Mouse (Mus musculus) bone marrow macrophage, adult 2 months (primary cell): Measurements from ENCODE around the gene Gm20481. TPM values are rescaled to one million over a fixed set of nuclear protein-coding genes. Genes with fewer than 3 reads are reported as not detected.
"Not testable (repeated sequence)": the region's sequence is repeated elsewhere in the genome, so short reads cannot be mapped to it uniquely, and the experiment has no call there.

ENCODE experiments used
- H3K27ac ChIP-seq: 2 replicates; pipeline ENCODE4 v1.5.1; 2012; ENCODE audit warnings: low read depth, low read length; ENCODE audit not compliant: insufficient read depth
- H3K4me1 ChIP-seq: 2 replicates; pipeline ENCODE4 v1.6.1; 2012; ENCODE audit warnings: low read length; ENCODE audit not compliant: control insufficient read depth, insufficient read depth
- H3K4me3 ChIP-seq: 2 replicates; pipeline ENCODE4 v1.5.1; 2012; ENCODE audit warnings: mild to moderate bottlenecking, low read length, moderate library complexity; ENCODE audit not compliant: insufficient read depth
- CTCF ChIP-seq: IDR thresholded peaks from 2 replicates; pipeline ENCODE4 v1.5.1; 2012; ENCODE audit warnings: low read depth, mild to moderate bottlenecking, low read length, moderate library complexity
- POLR2A ChIP-seq: IDR thresholded peaks from 2 replicates; pipeline ENCODE4 v1.6.1; 2012; ENCODE audit warnings: mild to moderate bottlenecking, low read depth, low read length, borderline replicate concordance
- polyA plus RNA-seq: library from polyadenylated mRNA; stranded (reverse); fragments of >200 nt; gene quantifications from 2 replicates; pipeline ENCODE4 v1.2.4, GENCODE M21; 2012; ENCODE audit not compliant: missing spikeins, insufficient read depth, insufficient read length

Gene Gm20481
- polyA plus RNA-seq, 1 experiment = not detected

DNA sequence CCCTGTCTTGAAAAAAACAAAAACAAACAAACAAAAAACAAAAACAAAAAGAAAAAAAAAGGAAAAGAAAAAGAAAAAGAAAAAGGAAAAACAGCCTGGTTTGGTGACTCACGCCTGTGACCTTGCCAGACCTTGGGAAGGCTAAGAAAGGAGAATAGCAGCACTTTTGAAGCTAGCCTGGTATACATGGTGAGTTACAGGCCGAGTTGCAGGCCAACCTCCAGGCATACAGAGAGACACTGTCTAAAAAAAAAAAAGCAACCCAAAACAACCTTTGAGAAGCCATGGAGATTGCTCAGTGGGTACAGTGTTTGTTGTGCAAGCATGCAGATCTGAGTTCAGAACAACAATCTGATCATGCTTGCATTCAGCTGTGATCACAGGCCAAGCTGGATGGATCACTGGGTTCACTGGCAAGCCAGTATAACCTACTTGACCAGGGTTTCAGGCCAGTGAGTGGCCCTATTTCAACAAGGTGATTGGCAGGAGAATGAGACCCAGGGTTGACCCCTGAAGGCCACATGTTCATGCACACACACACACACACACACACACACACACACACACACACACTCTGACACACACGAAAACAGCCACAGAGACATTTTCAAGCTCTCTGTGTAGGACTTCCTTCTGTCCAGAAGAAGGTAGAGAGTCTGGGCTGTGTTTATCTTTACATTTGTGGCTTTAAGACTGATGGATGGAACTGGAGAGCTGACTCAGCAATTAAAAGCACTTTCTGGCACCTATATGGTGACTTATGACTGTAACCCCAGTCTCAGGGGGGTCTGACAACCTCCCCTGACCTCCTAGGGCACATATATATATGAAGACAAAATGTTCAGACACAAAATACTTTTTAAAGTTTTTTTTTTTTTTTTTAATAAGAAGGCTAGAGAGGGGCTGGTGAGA is 6.1 kb downstream of the Gm20481 start:
- Histone ChIP-seq H3K4me1 (peaks cover 18% of the 10 kb centered on the region), H3K4me3 (no peak overlapping the region), H3K27ac (no peak overlapping the region)
- TF ChIP-seq CTCF (no peak), POLR2A (no peak)

DNA sequence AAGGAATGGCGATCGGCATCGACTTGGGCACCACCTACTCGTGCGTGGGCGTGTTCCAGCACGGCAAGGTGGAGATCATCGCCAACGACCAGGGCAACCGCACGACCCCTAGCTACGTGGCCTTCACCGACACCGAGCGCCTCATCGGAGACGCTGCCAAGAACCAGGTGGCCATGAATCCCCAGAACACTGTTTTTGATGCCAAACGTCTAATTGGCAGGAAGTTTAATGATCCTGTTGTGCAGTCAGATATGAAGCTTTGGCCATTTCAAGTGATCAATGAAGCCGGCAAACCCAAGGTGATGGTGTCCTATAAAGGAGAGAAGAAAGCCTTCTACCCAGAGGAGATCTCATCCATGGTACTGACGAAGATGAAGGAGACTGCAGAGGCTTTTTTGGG is 7.3 kb downstream of the Gm20481 start:
- Histone ChIP-seq H3K4me1 (peaks cover 18% of the 10 kb centered on the region), H3K4me3 (no peak overlapping the region), H3K27ac (no peak overlapping the region)
- TF ChIP-seq POLR2A (no peak), CTCF (no peak)

DNA sequence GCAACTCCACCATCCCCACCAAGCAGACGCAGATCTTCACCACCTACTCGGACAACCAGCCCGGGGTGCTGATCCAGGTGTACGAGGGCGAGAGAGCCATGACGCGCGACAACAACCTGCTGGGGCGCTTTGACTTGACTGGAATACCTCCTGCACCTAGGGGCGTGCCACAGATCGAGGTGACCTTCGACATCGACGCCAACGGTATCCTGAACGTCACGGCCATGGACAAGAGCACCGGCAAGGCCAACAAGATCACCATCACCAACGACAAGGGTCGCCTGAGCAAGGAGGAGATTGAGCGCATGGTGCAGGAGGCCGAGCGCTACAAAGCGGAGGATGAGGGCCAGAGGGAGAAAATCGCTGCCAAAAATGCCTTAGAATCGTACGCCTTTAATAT is 8.5 kb downstream of the Gm20481 start:
- H3K4me3 ChIP-seq = no peak overlapping the region
- TF ChIP-seq POLR2A = no peak
- no peak for TF ChIP-seq CTCF
- H3K4me1 ChIP-seq = peaks cover 11% of the 10 kb centered on the region
- no peak overlapping the region for H3K27ac ChIP-seq

DNA sequence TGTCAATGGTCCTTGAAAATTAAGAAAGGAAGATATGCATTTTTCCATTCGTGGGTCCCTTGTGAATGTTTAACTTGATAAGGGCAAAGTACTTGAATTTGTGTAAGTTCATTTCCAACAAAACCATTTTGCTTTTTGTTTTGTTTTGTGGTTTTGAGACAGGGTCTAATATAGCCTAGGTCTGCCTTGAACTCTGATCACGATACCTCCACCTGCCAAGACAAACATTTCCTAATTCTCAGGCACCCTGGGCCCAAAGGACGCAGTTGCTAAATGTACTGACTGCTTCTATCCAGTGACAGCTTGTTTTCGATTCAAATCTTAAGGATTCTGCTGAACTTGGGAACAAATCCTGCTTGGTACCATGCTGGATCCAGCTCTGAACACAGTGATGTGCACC is 9.9 kb downstream of the Gm20481 start:
- H3K27ac ChIP-seq = no peak overlapping the region
- peaks cover 10% of the 10 kb centered on the region for H3K4me1 ChIP-seq
- TF ChIP-seq POLR2A (no peak), CTCF (no peak)
- no peak overlapping the region for H3K4me3 ChIP-seq

DNA sequence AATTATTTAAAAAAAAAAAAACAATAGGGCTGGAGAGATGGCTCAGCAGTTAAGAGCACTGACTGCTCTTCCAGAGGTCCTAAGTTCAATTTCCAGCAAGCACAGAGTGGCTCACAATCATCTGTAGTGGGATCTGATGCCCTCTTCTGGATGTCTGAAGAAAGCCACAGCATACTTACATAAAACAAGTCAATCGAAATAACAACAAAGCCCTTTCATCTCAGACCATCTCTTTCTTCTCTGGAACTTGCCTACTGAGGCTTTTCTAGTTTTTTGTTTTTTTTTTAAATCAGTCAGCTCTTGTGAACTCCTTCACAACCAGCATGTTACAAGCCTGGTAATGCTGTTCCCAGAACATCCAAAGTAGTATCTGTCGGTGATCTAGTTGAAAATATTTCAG is 10.9 kb downstream of the Gm20481 start:
- H3K27ac ChIP-seq = peak overlapping the region; percentile 19; the same call in 1 of the 2 replicates
- peak overlapping the region; percentile 51 for H3K4me3 ChIP-seq
- no peak for TF ChIP-seq CTCF
- TF ChIP-seq POLR2A = no peak
- peaks cover 17% of the 10 kb centered on the region for H3K4me1 ChIP-seq

DNA sequence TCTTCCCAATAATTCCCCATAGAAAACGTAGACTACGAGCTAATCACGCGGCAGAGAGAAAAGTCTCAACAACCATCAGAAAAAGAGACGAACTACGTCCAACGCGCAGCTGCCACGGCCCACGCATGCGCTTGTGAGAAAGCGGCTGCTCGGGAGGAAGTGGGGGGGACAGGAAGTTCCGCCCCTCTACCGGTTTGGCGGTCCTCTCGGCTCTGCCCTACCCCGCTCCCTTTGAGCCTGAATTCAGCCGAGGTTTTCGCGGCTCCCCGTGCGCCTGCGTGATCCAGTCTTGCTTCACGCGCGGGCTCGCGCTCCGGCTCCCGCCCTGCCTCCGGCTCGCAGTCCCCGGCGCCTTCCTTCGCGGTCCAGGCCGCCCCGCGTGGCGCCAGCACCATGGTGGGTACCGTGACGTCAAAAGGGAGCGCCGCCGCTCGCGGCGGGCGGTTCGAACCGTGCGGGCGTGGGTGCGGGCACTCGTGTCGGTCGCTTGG is 12.0 kb downstream of the Gm20481 start, which contains the start of gene Lsm2:
Gene Lsm2, plus strand, starts transcription at position 173 of the 491 bp plus-strand sequence.
- TF ChIP-seq POLR2A (no peak; the same call in 1 of the 2 replicates), CTCF (no peak)
- Histone ChIP-seq H3K4me3 (peak within 1 kb of the TSS; percentile 79), H3K27ac (peak within 1 kb of the TSS; percentile 90), H3K4me1 (peaks cover 15% of the 10 kb centered on the region)

DNA sequence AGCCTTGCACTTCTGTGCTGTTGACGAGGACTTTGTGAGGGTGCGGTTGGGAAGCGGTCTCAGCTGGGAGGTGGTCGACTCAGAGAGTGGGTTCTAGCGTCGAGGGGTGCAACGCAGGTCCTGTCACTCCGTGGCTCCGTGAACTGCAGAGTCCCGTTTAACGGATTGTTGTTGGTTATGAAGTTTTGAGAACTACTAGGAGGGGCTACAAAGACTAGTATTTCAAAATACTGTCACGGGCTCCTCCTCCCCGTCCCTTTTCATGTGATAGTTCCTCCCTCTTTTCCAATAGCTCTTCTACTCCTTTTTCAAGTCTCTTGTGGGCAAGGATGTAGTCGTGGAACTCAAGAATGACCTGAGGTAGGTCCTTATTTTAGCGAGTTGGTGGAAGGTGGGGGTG is 12.6 kb downstream of the Gm20481 start:
- TF ChIP-seq CTCF (no peak), POLR2A (no peak)
- Histone ChIP-seq H3K27ac (peak overlapping the region; percentile 90), H3K4me3 (peak overlapping the region; percentile 79), H3K4me1 (peaks cover 15% of the 10 kb centered on the region)

DNA sequence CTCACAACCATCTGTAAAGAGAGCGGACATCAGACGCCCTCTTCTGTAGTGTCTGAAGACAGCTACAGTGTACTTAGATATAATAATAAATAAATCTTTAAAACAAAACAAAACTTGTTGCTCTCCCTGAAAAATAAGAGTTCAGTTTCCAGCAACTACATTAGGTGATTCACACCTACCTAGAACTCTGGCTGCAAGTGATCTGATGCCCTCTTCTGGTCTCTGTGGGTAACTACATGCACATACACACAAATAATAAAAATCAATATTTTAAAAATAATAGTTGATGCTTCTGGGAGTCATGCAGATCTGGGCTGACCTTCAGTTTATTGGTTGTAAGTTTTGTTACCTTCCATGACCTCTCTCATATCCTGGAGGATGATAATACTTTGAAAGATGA is 14.5 kb downstream of the Gm20481 start:
- Histone ChIP-seq H3K4me1 (peaks cover 15% of the 10 kb centered on the region), H3K27ac (no peak overlapping the region), H3K4me3 (no peak overlapping the region)
- TF ChIP-seq CTCF (no peak), POLR2A (no peak)

DNA sequence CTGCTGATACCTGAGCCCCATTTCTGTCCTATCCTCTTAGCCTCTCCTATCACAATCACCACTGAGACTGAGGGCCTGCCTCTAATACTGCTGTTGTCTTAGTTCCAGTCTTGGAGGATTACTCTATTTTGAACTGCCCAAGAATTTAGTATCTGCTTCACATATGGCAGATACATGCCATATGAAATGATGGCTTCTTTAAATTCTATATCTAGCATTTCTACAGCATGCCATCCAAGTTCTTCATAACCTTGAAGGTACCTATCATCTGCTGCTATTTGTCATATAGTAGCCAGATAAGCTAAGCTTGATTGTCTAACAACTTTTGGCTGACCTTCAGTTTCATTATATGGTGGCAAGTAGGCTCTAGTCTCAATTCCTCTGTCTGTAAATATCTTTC is 25.0 kb downstream of the Gm20481 start:
- Histone ChIP-seq H3K27ac (no peak overlapping the region), H3K4me3 (no peak overlapping the region), H3K4me1 (peaks cover 14% of the 10 kb centered on the region)
- TF ChIP-seq CTCF (no peak), POLR2A (no peak)

DNA sequence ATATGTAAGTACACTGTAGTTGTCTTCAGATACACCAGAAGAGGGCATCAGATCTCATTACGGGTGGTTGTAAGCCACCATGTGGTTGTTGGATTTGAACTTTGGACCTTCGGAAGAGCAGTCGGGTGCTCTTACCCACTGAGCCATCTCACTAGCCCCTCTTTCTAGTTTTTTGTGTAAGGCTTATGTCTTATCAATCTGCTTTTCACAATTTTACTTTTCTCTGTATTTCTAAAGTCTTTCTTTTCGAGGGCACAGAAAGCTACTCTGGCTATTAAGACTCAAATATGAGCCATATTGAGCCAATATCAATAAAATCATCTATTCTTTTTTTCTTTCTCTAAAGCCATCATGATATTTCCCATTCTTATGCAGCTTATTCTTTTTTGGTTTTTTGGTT is 25.5 kb downstream of the Gm20481 start:
- H3K27ac ChIP-seq, H3K4me3 ChIP-seq: not testable (repeated sequence)
- peaks cover 14% of the 10 kb centered on the region for H3K4me1 ChIP-seq

DNA sequence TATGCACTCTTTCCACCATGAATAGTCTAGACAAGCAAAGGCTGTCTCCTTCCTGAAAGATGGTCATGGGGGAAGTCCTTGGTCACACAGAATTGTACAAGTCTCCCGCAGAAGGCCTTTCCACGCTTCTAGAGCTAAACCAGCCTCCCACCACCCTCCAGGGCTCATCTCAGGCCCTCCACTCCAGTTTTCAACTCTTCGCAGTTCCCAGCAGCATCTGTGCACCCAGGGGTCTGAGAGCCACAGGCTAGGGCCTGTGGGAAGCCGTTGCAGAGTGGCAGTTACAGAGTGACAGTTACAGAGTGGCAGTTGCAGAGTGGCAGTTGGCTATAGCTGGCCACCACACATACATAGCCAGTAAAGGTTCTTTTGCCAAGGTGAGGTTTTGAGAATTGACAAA is 26.2 kb downstream of the Gm20481 start:
- not testable (repeated sequence) for H3K27ac ChIP-seq, H3K4me3 ChIP-seq
- peaks cover 14% of the 10 kb centered on the region for H3K4me1 ChIP-seq
